Mouse (Mus musculus): Measurements from ENCODE around the gene Ttc28.

DNA sequence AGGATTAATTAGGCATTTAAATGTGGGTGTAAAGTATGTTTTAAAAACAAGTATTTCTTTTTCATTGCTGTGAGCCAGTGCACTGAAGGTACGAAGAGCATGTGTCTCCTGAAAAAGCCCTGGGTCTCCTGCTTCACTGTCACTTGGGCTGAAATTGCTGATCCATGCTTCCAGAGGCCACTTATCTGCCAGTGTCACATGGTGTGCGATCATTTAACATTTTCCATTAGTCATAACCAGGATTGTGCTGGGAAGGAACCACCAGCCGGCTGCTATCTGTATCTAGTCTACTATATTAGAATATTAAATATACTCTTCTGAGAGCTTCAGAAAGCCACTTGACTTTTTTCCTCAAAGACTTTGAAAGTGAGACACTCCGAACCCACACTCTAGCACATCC is 186.2 kb downstream of the Ttc28 start:
- TF ChIP-seq POLR2A (IDR thresholded peaks at IDR 0.05; ENCODE audit: low read depth, low read length), result no peak
- no peak for TF ChIP-seq MAFK (IDR thresholded peaks at IDR 0.05; ENCODE audit: insufficient replicate concordance, low read length)
- no peak for TF ChIP-seq TCF12 (IDR thresholded peaks at IDR 0.05; ENCODE audit: low read depth, low read length)
- no peak for TF ChIP-seq CTCF (conservative IDR thresholded peaks at IDR 0.05 in 1 of 2, IDR thresholded peaks at IDR 0.05 in 1 of 2; ENCODE audit: low read depth in 2 of 2, low read length in 2 of 2)
- TF ChIP-seq MAX (IDR thresholded peaks at IDR 0.05; ENCODE audit: low read length), result no peak
- no peak for TF ChIP-seq ZMIZ1 (IDR thresholded peaks at IDR 0.05; ENCODE audit: low read depth, low read length)
- no peak for TF ChIP-seq HCFC1 (IDR thresholded peaks at IDR 0.05; ENCODE audit: low read depth, low read length)
- TF ChIP-seq CHD2 (IDR thresholded peaks at IDR 0.05; ENCODE audit: low read length), result no peak
- TF ChIP-seq ELF1 (IDR thresholded peaks at IDR 0.05; ENCODE audit: low read depth, low read length), result no peak
- TF ChIP-seq KAT2A (IDR thresholded peaks at IDR 0.05; ENCODE audit: insufficient replicate concordance, low read length), result no peak
- TF ChIP-seq MXI1 (IDR thresholded peaks at IDR 0.05; ENCODE audit: low read depth, low read length), result no peak
- TF ChIP-seq POLR2AphosphoS2 (IDR thresholded peaks at IDR 0.05; ENCODE audit: low read depth, low read length), result no peak
- TF ChIP-seq GABPA (IDR thresholded peaks at IDR 0.05; ENCODE audit: insufficient replicate concordance, low read depth, low read length), result no peak
- no peak for TF ChIP-seq ZC3H11A (IDR thresholded peaks at IDR 0.05; ENCODE audit: low read depth, low read length)

Measured in CH12.LX (cell line).